Mouse (Mus musculus): Measurements from ENCODE around the gene Pcdh11x.
"Not testable (repeated sequence)": the region's sequence is repeated elsewhere in the genome, so short reads cannot be mapped to it uniquely, and the experiment has no call there.

The Pcdh11x gene

DNA sequence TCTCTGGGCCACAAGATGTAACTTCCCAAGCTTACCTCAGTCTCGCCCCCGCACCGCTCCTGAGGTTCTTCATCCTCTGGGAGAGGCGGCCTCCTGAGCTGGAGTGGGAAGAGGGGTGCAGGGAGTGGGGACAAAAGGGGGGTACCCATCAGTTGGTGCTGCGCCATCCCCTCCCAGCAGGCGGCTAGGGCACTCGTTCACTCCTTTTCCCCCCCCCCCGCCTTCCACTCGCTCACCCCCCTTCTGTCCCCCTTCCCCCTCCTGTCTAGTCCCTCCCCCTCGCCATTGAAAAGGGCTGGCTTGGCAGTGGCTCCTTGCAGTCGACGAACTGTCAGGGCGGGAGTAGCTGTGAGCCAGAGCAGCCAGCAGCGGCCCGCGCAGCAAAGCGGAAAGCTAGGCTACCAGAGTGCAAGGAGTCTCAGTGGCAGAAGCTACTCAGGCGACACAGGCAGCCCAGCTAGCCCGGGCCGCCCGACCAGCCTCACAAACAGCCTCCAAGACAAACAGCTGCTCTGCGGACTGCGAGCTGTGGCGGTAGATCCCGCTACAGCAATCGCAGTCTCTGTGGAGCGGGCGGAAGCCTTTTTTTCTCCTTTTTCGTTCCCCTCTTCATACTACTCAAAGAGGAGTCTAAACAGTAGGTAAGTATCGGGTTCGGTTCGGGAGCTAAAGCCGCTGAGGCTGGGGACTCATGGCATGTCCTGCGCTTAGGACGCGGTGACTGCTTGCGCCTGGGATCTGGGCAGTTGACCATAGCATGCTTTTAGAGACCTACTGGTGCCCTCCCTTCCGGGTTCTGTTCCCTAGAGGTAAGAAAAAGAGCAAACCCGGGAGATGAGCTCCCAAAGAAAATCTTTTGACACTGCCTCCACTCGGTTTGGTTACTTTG lies at the start of gene Pcdh11x:
TSS of gene Pcdh11x (plus strand) at position 249 of the 889 bp plus-strand sequence.
- DNase-seq (ENCODE audit: low read depth), result no peak

DNA sequence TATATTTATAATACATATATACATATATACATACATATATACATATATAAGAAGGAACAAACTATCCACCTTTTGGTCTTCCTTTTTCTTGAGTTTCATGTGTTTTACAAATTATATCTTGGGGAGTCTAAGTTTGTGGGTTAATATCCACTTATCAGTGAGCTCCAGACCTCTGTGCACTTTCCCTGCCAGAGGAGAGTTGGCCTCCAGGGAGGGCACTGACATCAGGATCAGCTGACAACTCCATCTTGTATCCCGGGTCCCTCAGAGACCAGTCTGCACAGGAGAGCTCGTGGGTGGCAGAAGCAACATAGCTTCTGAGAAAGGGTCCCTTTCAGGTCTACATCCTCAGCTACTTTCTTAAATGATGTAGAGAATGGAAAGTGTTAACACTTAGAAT lies 30.0 kb upstream of the Pcdh11x start:
- DNase-seq (ENCODE audit: low read depth), result no peak

- peak; percentile 67 for DNase-seq (ENCODE audit: low read depth)
These were observed 4.5 kb upstream of the Pcdh11x start for GRCm38 (mm10) chrX:120285522-120285921.

DNA sequence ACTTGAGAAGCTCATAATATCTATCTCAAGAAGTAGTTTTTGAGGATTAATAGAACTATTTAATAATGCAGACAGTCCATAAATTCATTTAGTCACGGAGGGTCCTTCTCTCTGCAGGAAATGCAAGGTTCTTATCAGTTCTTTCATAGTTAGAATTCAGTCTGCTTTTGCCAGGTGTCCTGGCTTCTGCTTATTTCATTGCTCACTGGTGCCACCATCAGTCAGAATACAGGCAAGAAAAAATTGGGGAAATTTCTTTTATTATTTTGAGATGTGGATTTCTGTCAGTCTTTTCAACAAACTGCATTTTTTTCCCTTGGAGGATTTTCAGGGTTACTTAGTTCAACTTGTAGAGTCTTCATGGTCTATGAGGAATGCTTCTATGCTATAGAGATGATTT lies 2.6 kb upstream of the Pcdh11x start:
- DNase-seq (ENCODE audit: low read depth), result peak; percentile 46

DNA sequence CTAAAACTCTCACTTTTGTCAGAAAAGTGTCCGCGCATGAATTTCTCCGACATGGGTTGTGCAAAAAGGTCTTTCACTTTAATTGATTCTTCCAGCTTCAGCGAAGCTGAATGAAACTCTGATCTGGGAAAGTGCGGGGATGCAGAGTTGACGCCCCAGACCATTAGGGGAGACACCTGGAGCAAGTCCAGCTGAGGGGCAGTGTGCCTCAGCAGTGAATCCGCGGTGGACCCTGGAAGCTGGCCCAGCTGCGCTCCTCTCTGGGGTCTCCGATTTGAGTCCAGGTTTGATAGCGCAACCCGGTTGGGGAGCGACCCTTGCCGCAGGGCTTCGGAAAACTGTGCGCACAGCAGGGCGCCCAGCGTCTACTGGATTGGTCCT lies 831 bp downstream of the Pcdh11x start:
- DNase-seq (ENCODE audit: low read depth), result no peak

- DNase-seq (ENCODE audit: low read depth), result no peak
These were observed 1.6 kb downstream of the Pcdh11x start for GRCm38 (mm10) chrX:120291696-120292095.

- DNase-seq (ENCODE audit: low read depth), result no peak
These were observed 3.0 kb downstream of the Pcdh11x start for GRCm38 (mm10) chrX:120292832-120293750.

DNA sequence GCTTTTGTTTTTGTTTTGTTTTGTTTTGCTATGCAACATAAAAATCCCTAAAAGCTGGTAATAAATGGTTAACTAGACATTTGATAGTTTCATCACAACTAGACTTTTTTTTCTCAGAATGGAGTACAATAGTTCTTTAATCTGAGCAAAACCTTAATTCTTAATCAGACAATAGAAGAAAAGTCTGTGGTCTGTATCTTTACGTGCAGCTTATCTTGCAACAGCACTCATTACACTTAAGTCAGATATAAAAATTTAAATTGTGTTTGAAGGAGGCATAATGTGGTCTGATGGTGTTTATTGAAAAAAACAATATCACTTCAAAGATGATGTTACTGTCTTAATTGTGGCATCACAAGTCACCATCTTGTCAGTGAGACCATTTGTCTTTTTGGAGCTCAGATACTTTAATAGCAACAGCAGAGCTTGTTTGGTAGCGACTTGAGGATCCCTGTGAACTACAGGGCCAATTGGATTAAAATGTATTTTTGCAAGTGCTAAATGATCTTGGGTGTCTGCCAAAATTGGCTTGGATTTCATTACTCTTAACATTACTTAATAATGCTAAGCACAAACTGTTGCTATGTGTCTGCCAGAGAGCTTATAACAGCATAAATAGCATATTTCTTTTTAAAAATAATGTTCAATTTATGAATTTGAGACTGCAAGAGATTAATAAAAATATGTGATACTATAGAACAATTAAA lies 11.6 kb downstream of the Pcdh11x start:
- DNase-seq (ENCODE audit: low read depth), result peak; percentile 13

- not testable (repeated sequence) for DNase-seq (ENCODE audit: low read depth)
These were observed 22.9 kb downstream of the Pcdh11x start, which contains the start of gene H2afb3 for GRCm38 (mm10) chrX:120312995-120313394. H2afb3 (minus strand) TSS chrX:120313095.

- no peak for DNase-seq (ENCODE audit: low read depth)
These were observed 176.2 kb downstream of the Pcdh11x start for GRCm38 (mm10) chrX:120466225-120466624.

- no peak for DNase-seq (ENCODE audit: low read depth)
These were observed 196.4 kb downstream of the Pcdh11x start for GRCm38 (mm10) chrX:120486428-120486827.

- DNase-seq (ENCODE audit: low read depth), result no peak
These were observed 234.9 kb downstream of the Pcdh11x start for GRCm38 (mm10) chrX:120524986-120525385.

- no peak for DNase-seq (ENCODE audit: low read depth)
These were observed 309.2 kb downstream of the Pcdh11x start for GRCm38 (mm10) chrX:120599309-120599708.

- peak; percentile 30 for DNase-seq (ENCODE audit: low read depth)
These were observed 328.4 kb downstream of the Pcdh11x start for GRCm38 (mm10) chrX:120618460-120618859.

GRCm38 (mm10) chrX:120670236-120670635 lies 380.2 kb downstream of the Pcdh11x start:
- not testable (repeated sequence) for DNase-seq (ENCODE audit: low read depth)

DNA sequence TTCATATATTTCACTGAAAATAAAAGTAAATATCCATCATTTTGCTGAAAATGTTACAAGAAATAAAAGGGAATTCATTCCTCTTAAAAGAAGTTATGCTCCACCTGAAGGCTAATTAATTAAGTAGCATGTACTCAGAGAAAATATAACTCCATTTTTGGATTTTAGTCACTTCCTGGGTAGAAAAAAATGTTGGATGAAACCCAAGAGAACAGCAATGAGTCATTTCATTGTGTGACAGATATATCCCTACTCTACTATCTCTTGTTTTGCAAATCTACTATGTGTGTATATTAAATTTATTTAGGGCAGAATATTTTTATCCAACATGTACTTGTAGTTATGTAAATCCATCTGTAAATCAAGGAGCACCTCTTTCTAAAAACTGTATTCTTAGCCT lies 444.1 kb downstream of the Pcdh11x start:
- peak; percentile 67 for DNase-seq (ENCODE audit: low read depth)

DNA sequence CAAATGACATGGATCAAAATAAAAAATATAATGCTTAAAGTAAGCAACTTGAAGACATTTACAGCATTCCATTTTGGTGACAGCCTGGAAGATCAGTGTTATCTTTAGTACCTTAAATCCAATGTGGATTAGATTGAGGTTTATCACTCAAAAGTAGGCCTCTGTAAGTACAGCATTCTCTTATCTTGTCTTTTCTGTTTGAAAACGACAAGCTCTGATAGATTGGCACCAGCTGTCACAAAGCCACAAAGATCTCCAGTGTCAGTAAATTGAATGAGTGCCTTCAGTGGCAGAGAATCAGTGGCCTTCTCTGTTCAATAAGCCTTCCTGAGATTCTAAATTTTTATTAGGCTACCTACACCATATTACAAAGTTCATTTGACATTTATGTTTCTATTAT lies 445.7 kb downstream of the Pcdh11x start:
- DNase-seq (ENCODE audit: low read depth), result no peak

- no peak for DNase-seq (ENCODE audit: low read depth)
These were observed 654.5 kb downstream of the Pcdh11x start for GRCm38 (mm10) chrX:120944556-120944955.
